Mouse (Mus musculus) hindbrain, embryonic 15.5 days (tissue): Measurements from ENCODE around the gene Hoxd13. TPM values are rescaled to one million over a fixed set of nuclear protein-coding genes. Genes with fewer than 3 reads are reported as not detected.
A peak's percentile ranks its signal among the peaks of the same experiment; 100 is the strongest.

ENCODE experiments used
- ATAC-seq: fragments of 200-750 bp; cut with Nextera tagmentation; 2 replicates; pipeline ENCODE4 v1.8.0; 2017; ENCODE audit warnings: low read depth, moderate number of reproducible peaks, moderate TSS enrichment; ENCODE audit not compliant: low FRiP score
- H3K27ac ChIP-seq: fragments of 300-500 bp; sonication (generic); replicated peaks from 2 replicates; pipeline ENCODE4 v1.5.1; 2015; ENCODE audit warnings: mild to moderate bottlenecking, inconsistent platforms
- H3K27me3 ChIP-seq: fragments of 300-500 bp; sonication (generic); 2 replicates; pipeline ENCODE4 v1.6.1; 2015; ENCODE audit warnings: control low read depth, inconsistent platforms
- H3K36me3 ChIP-seq: fragments of 300-500 bp; sonication (generic); 2 replicates; pipeline ENCODE4 v1.6.1; 2015; ENCODE audit warnings: control low read depth, inconsistent platforms
- H3K4me1 ChIP-seq: fragments of 300-500 bp; sonication (generic); replicated peaks from 2 replicates; pipeline ENCODE4 v1.6.1; 2015; ENCODE audit warnings: control low read depth, inconsistent platforms
- H3K4me2 ChIP-seq: fragments of 300-500 bp; sonication (generic); 2 replicates; pipeline ENCODE4 v1.6.1; 2015; ENCODE audit warnings: moderate library complexity, mild to moderate bottlenecking, inconsistent platforms
- H3K4me3 ChIP-seq: fragments of 300-500 bp; sonication (generic); 2 replicates; pipeline ENCODE4 v1.5.1; 2015; ENCODE audit warnings: mild to moderate bottlenecking, inconsistent platforms
- H3K9ac ChIP-seq: fragments of 300-500 bp; sonication (generic); 2 replicates; pipeline ENCODE4 v1.6.1; 2015; ENCODE audit warnings: inconsistent platforms
- H3K9me3 ChIP-seq: fragments of 300-500 bp; sonication (generic); 2 replicates; pipeline ENCODE4 v1.6.1; 2016; ENCODE audit warnings: control low read depth, inconsistent platforms
- WGBS: fragments of 180-500 bp; shearing (Covaris S2); methylation state at CpG from one replicate; pipeline ENCODE4 v1.1.7; 2015; 5-methylcytosine and 5-hydroxymethylcytosine counted together
- polyA plus RNA-seq: library from polyadenylated mRNA; unstranded; fragments of >200 nt; fragmentation: Nextera tagmentation; extraction: Ambion mirVana; gene quantifications from 2 replicates; pipeline ENCODE4 v1.2.1, GENCODE M21; 2015

The Hoxd13 gene
- polyA plus RNA-seq, 1 experiment from 2014 or later: not detected

DNA sequence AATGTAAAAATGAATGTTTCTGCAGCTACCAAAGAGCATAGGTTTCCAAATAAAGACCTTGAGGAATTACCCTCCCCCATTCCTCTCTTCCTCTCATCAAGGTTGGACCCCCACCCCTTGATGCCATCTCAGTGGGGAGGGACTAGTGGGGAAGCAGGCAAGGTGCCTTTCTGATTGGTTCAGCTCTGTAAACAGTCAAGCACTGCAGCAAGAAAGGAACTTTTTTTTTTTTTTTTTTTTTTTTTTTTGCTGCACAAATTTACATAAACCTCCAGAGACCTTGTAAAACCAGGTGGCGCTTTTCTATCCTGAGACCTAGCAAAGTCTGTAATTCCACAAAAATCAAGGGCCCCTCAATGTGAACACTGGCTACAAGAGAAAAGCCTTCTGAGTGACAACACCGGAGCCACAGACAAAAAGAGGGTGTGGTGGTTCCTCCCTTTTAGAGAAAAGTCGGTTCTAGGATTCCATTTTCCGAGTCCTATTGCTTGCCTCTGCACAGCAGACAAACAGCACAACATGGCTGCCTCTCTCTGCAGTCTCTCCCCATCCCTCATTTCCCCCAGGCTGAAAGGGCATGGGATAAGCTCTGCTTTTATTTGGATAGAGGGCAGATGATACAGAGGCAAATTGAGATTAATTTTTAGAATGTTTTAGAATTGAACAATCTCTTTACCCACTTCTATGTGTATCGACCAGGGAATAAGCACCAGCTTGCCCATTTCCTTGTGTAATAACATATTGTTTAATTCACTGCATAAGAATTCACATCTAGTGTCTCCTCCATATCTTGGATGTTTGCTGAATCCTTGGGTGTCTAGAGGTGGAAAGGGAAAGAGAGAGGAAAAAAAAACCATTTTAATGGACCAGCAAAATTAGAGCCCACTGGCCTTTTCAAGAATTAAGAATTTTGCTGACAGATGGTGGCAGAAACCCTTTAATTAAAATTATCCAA, 41.6 kb downstream of the Hoxd13 start:
- Histone ChIP-seq H3K4me3 (no peak overlapping the region), H3K27ac (no peak overlapping the region)

DNA sequence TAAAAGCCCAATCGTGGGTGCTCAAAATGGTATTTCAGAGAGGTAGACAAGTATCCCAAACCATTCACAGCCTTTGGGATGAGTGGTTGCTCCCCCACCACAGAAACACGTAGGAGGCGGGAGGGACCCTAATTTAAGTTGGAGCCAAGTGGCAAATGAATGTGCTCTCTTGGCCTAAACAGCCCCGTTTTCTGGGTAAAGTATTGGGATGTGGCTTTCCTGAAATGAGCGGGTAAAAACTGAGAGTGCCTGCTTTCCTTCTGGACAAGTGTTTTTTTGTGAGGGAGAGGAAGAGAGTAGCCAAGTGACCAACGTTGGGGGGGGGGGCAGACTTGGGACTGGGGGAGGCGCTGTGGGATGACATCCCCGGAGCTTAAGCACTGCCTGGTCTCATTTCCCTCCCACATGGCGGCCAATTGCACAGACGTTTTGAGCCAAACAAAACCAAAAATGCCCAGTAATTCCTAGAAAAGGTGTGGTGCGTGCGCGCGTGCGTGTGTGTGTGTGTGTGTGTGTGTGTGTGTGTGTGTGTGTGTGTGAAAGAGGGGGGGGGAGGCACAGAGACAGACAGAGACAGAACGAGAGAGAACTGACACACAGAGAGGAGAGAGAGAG, 42.9 kb downstream of the Hoxd13 start:
- Histone ChIP-seq H3K9me3 (no peaks in the 10 kb centered on the region), H3K4me3 (0 out of 2 replicates have a peak overlapping the region, but pooled peaks have one; percentile 4), H3K36me3 (no peaks in the 10 kb centered on the region), H3K4me1 (peaks cover 12% of the 10 kb centered on the region), H3K9ac (no peak overlapping the region), H3K27me3 (peaks cover 79% of the 10 kb centered on the region), H3K4me2 (0 out of 2 replicates have a peak overlapping the region, but pooled peaks have one; percentile 11), H3K27ac (no peak overlapping the region)
- ATAC-seq: no peak
- WGBS: 2% methylated on average over 16 of the region's 16 CpGs

More for the DNA sequence above, 41.6 kb downstream of the Hoxd13 start:
- no peaks in the 10 kb centered on the region for H3K36me3 ChIP-seq
- no peaks in the 10 kb centered on the region for H3K9me3 ChIP-seq
- H3K4me2 ChIP-seq: no peak overlapping the region
- ATAC-seq: no peak
- H3K27me3 ChIP-seq: peaks cover 77% of the 10 kb centered on the region
- peaks cover 18% of the 10 kb centered on the region for H3K4me1 ChIP-seq
- 4% methylated on average over 5 of the region's 5 CpGs for WGBS
- no peak overlapping the region for H3K9ac ChIP-seq

DNA sequence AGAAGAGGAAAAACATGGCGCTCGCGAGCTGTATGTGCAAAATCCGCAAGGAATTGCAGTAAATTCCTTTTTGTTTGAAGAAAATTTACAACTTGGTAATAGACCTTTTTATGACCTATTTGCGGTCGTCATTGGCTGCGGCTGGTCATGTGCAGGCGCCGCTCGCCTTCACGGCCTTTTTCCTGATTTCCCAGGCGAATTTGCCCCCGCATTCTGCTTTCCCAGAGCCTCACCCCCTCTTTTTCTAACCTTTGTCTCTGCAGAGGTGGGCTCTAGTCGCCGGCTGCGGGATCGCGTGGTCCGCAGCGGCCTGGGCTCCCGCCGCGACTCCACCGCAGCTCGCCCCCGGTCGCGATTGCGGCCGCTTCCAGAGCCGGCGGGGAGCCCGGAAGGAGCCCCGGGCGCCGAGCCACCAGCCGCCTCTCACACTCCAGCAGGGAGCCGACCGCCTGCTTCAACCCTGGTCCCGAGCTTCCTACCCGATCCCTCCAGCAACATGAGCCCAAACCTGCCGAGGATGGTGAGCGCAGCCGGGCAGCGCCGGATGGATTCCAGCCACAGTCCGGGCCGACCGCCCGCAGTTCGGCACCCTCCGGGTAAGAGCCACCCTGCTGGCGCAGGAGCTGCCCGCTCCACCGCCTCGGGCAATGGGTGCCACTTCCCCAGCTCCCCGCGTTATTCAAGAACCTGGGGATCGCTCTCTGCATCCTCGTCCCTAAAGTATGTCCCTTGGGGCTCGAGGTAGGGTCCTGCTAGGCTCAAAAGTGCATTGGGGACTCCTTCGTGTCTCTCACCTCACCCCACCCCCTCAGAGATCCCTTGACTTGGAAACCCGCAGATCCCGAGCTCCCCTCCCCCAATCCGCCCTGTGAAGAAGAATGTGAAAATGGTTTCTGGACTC, 43.9 kb downstream of the Hoxd13 start, which contains the start of the genes Hoxd3 and Hoxd4:
Gene Hoxd3, plus strand, starts transcription at position 207 of the 901 bp plus-strand sequence.
Gene Hoxd4, plus strand, starts transcription at position 209 of the 901 bp plus-strand sequence.
- peak within 1 kb of the TSS; percentile 44 for H3K4me2 ChIP-seq
- H3K4me3 ChIP-seq: peak within 1 kb of the TSS; percentile 34
- H3K9me3 ChIP-seq: no peaks in the 10 kb centered on the region
- peak within 1 kb of the TSS; percentile 3; the same call in 1 of the 2 replicates for H3K9ac ChIP-seq
- WGBS: under 1% methylated on average over 65 of the region's 65 CpGs
- peaks cover 81% of the 10 kb centered on the region for H3K27me3 ChIP-seq
- peaks cover 12% of the 10 kb centered on the region for H3K4me1 ChIP-seq
- H3K36me3 ChIP-seq: no peaks in the 10 kb centered on the region
- peak within 1 kb of the TSS; percentile 73 for H3K27ac ChIP-seq
- no peak; the same call in 1 of the 2 replicates for ATAC-seq

DNA sequence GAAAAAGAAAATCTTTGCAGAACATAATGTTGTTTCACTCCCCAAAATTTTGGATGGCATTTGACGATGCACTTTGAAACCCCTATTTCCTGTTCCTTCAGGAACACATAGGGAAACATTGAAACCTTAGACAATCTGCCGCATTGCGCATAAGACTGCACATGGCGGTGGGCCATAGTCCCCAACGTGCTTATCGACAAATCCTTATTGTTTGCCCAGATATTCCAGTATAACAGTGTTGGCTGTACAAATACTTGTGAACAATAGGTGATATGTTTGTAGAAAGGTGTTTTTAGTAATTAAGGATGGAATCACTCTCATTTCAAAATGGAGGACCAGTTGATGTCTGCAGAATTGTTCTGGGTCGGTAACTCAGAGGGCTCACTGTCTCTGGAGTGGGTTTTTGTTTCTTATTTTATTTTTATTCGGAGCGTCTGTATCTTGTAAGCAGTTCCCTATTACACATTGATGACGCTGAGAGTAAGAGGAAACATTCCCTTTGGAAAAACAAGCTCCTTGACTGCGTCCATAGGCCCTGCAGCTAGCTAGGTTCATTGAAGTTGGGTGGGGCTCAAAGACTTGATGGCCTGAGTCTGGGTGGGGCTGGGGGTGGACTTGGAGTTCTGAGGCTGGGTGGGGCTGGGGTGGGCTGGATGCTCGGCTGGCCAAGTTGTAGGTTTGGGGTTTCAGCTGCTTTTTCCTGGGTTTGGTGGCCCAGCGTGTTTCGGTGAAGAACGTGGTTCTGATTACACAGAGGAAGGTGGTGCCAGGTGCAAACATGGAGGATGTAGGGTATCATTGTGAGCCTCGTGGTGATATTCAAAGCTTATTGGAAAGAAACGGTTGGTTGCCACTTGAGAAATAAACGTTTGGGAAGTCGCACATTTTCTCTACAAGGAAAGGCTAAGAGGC, 45.4 kb downstream of the Hoxd13 start:
- Histone ChIP-seq H3K36me3 (no peaks in the 10 kb centered on the region), H3K27ac (no peak overlapping the region; the same call in 1 of the 2 replicates), H3K27me3 (peaks cover 81% of the 10 kb centered on the region), H3K4me2 (no peak overlapping the region), H3K9ac (no peak overlapping the region), H3K4me3 (peak overlapping the region; percentile 34), H3K4me1 (peaks cover 12% of the 10 kb centered on the region), H3K9me3 (no peaks in the 10 kb centered on the region)
- no peak for ATAC-seq
- 6% methylated on average over 19 of the region's 19 CpGs for WGBS

DNA sequence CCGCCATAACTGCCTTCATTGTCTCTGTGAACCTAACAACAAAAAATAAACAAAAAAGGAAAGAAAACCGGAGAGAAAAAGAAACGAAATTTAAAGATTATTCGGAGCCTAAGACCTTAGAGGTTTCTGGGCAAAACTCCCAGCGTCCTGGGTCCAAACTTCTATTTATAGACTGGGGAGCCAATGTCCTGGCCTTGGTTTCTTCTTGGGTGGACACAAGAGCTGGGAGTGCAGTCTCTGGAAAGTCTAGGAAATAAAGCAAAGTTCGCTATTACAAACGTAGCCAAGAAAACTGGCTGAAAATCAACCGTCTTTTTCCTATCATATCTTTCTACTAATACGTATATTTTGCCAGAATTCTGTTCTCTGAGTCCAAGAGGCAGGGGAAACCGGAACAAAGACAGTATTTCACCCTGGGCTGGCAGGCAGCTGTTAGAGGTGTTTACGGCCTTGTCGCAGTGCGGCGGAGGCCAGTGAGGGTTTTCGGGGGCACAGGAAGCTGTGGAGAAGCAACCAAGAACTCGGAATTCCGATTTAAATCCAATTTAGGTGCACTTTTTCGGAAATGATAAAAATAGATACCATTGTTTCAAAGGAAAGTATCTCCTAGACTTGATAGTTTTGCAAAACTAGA, 46.2 kb downstream of the Hoxd13 start:
- H3K4me3 ChIP-seq: peak overlapping the region; percentile 34
- H3K9me3 ChIP-seq: no peaks in the 10 kb centered on the region
- peak overlapping the region; percentile 66; the same call in 1 of the 2 replicates for H3K4me2 ChIP-seq
- no peak overlapping the region for H3K9ac ChIP-seq
- 6% methylated on average over 18 of the region's 18 CpGs for WGBS
- no peaks in the 10 kb centered on the region for H3K36me3 ChIP-seq
- ATAC-seq: no peak
- no peak overlapping the region; the same call in 1 of the 2 replicates for H3K27ac ChIP-seq
- peaks cover 12% of the 10 kb centered on the region for H3K4me1 ChIP-seq
- peaks cover 81% of the 10 kb centered on the region for H3K27me3 ChIP-seq

DNA sequence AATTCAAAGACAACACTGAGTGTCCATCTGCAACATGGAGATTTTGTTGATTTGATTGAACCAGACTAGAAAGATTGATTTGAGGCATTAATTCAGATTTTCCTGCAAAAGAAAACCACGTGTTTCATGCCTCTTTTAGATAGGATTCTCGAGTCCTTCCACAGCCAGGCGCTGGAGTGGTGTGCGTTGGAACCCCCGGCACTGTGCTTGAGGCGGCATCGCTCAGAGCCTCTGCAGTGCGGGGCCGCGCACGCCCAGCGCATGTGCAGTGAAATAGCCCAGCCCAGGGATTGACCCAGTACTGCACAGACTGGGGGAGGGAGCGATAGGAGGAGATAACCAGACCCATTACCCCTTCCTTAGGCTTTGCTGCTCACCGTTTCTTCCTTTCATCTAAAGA, 46.8 kb downstream of the Hoxd13 start:
- Histone ChIP-seq H3K4me3 (0 out of 2 replicates have a peak overlapping the region, but pooled peaks have one; percentile 34), H3K9me3 (no peaks in the 10 kb centered on the region), H3K36me3 (no peaks in the 10 kb centered on the region), H3K9ac (no peak overlapping the region), H3K4me2 (peak overlapping the region; percentile 66), H3K27ac (no peak overlapping the region), H3K4me1 (peaks cover 12% of the 10 kb centered on the region), H3K27me3 (peaks cover 80% of the 10 kb centered on the region)
- ATAC-seq: no peak; the same call in 1 of the 2 replicates
- WGBS: under 1% methylated on average over 14 of the region's 14 CpGs

DNA sequence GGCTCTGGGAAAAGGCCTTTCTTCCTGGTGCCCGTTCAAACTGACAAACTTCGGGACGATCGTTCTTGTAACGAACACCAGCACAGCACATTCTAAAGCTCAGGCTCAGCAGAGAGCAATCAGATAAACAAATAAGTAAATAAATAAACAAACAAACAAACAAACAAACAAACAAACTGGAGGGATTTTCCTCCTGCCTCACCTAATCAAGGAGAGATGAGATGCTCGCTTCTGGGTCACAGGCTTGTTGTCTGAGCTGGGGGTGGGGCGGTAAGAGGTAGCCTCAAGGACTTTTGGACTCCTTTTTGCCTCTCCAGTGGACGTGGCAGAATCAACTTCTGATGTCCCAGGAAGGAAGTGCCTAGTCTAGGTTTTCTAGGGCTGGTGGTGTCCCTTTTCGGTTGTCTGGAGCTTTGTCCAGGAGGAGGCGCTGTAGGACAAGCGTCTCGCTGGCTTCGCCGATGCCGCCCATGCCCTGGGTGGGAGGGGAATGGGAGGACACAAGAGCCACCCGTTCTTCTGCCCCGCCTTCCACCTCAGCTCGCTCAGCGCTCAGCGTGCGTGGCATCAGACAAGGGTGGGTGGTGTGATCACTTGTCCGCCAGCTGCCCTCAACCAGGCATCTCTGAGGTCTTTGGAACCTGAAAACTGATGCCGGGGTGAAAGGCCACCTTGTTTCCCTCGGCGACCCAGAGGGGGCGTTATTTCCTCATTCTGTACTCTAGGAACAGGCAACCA, 47.6 kb downstream of the Hoxd13 start:
- H3K9ac ChIP-seq: no peak overlapping the region
- H3K27ac ChIP-seq: no peak overlapping the region
- WGBS: 3% methylated on average over 26 of the region's 26 CpGs
- H3K36me3 ChIP-seq: no peaks in the 10 kb centered on the region
- H3K4me1 ChIP-seq: peaks cover 12% of the 10 kb centered on the region
- H3K4me2 ChIP-seq: peak overlapping the region; percentile 66
- no peaks in the 10 kb centered on the region for H3K9me3 ChIP-seq
- H3K4me3 ChIP-seq: peak overlapping the region; percentile 37
- ATAC-seq: peak; percentile 76
- peaks cover 78% of the 10 kb centered on the region for H3K27me3 ChIP-seq

DNA sequence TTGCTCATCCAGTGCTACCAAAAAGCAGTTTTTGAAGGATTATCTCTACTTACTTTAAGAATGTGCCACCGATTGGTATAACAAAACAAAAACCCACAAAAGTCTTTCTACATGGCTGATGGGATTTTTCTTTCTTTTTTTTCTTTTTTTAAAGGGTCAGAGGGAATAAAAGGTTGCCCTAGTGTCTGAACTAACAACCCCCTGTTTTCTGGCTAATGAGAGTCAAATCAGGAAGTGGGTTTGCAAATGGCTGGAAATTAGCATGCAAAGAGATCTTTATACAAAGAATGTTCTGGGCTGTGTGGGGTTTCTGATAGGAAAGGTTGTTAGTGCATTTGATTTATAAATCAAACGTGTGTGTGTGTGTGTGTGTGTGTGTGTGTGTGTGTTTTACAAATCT, 52.3 kb downstream of the Hoxd13 start:
- ATAC-seq: no peak
- WGBS: 10% methylated on average over 2 of the region's 2 CpGs

DNA sequence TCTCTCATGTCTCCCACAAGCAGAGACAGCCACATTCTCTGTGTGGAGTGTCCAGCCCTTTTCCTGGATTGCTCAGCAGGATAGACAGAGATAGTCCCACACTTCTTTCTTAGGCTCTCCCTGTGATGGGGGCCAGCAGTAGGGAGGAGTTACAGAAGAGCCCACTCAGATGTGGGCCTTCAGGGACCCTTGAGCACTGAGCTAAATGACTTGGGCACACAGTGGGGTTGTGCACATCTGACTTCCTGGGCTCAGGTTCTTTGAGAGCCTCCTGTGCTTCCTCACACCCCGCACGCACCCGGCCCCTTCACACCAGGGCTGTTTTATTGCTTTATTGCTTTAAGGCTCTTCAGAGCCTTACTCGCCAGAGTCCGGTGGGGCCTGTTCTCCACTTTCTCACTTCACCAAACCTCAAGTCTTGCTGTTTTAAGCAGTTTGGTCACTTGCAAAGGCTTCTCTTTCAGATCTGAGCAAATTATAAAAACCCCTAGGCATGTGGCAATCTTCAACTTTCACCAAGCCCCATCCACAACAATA, 52.9 kb downstream of the Hoxd13 start:
- Histone ChIP-seq H3K36me3 (no peaks in the 10 kb centered on the region), H3K9ac (no peak overlapping the region), H3K27ac (no peak overlapping the region), H3K27me3 (peaks cover 79% of the 10 kb centered on the region), H3K4me3 (no peak overlapping the region), H3K4me1 (peaks cover under 1% of the 10 kb centered on the region), H3K9me3 (no peaks in the 10 kb centered on the region), H3K4me2 (0 out of 2 replicates have a peak overlapping the region, but pooled peaks have one; percentile 6)
- no peak for ATAC-seq
- 17% methylated on average over 5 of the region's 5 CpGs for WGBS

More for the DNA sequence above, 52.3 kb downstream of the Hoxd13 start:
- Histone ChIP-seq H3K4me2 (no peak overlapping the region), H3K9ac (no peak overlapping the region), H3K9me3 (no peaks in the 10 kb centered on the region), H3K4me3 (no peak overlapping the region), H3K4me1 (peaks cover 5% of the 10 kb centered on the region), H3K27me3 (peaks cover 84% of the 10 kb centered on the region), H3K36me3 (no peaks in the 10 kb centered on the region), H3K27ac (no peak overlapping the region)
